Mouse (Mus musculus) ES-E14 (cell line): ENCODE data around the gene Gsdme. TPM values are rescaled to one million over a fixed set of nuclear protein-coding genes. Genes with fewer than 3 reads are reported as not detected.

Experiments
- DNase-seq: peaks from one replicate; pipeline ENCODE4 v3.0.0-alpha.2; 2013; ENCODE audit warnings: low read depth, low spot score
- H3K27ac ChIP-seq: 2 replicates; pipeline ENCODE4 v1.5.1; 2012; ENCODE audit warnings: low read depth, mild to moderate bottlenecking, low read length, moderate library complexity, mixed read lengths; ENCODE audit not compliant: poor library complexity, insufficient read depth, severe bottlenecking
- H3K36me3 ChIP-seq: 2 replicates; pipeline ENCODE4 v1.6.1; 2012; ENCODE audit warnings: mild to moderate bottlenecking, low read length, moderate library complexity, mixed read lengths; ENCODE audit not compliant: control insufficient read depth, poor library complexity, insufficient read depth, severe bottlenecking
- H3K4me1 ChIP-seq, 2 experiments: fragments of 150-350 bp in 1 of 2; sonication (generic) in 1 of 2; 2 replicates each; pipeline ENCODE4 v1.6.1; 2012; ENCODE audit warnings: low read length in 2 of 2, mild to moderate bottlenecking in 1 of 2, mixed read lengths in 1 of 2; ENCODE audit not compliant: control insufficient read depth in 2 of 2, insufficient read depth in 2 of 2, poor library complexity in 1 of 2
- H3K4me3 ChIP-seq, 2 experiments: fragments of 150-350 bp in 1 of 2; sonication (generic) in 1 of 2; 2 replicates each; pipeline ENCODE4 v1.5.1; 2012; ENCODE audit warnings: low read length in 2 of 2, low read depth in 1 of 2, mild to moderate bottlenecking in 1 of 2, mixed read lengths in 1 of 2; ENCODE audit not compliant: insufficient read depth in 1 of 2, poor library complexity in 1 of 2, severe bottlenecking in 1 of 2
- H3K9ac ChIP-seq: 2 replicates; pipeline ENCODE4 v1.6.1; 2012; ENCODE audit warnings: low read depth, mild to moderate bottlenecking, low read length, mixed read lengths; ENCODE audit not compliant: poor library complexity, insufficient read depth, severe bottlenecking
- H3K9me3 ChIP-seq: fragments of 150-350 bp; sonication (generic); 2 replicates; pipeline ENCODE4 v1.6.1; 2012; ENCODE audit warnings: low read depth, mild to moderate bottlenecking, low read length; ENCODE audit not compliant: control insufficient read depth, insufficient read depth
- CHD2 ChIP-seq: IDR thresholded peaks from 2 replicates; pipeline ENCODE4 v1.6.1; 2014; ENCODE audit warnings: mild to moderate bottlenecking, low read depth, low read length, inconsistent platforms
- HCFC1 ChIP-seq: IDR thresholded peaks from 2 replicates; pipeline ENCODE4 v1.6.1; 2012; ENCODE audit warnings: low read length, inconsistent platforms, borderline replicate concordance; ENCODE audit not compliant: insufficient read depth
- MAFK ChIP-seq: IDR thresholded peaks from 2 replicates; pipeline ENCODE4 v1.6.1; 2014; ENCODE audit warnings: mild to moderate bottlenecking, low read depth, low read length, inconsistent platforms; ENCODE audit not compliant: insufficient read depth
- ZC3H11A ChIP-seq: IDR thresholded peaks from 2 replicates; pipeline ENCODE4 v1.6.1; 2012; ENCODE audit warnings: low read depth, mild to moderate bottlenecking, inconsistent platforms, low read length, borderline replicate concordance
- ZNF384 ChIP-seq: IDR thresholded peaks from 2 replicates; pipeline ENCODE4 v1.6.1; 2012; ENCODE audit warnings: low read depth, low read length, inconsistent platforms
- in situ Hi-C, 2 experiments: fragments of 600-800 bp; cut with MboI; formaldehyde crosslinking; loops; one replicate each; pipeline ENCODE4 v1.15.1; 2025; ENCODE audit warnings: low sequenced_read_pairs in 2 of 2, inconsistent platforms in 1 of 2; ENCODE audit not compliant: unreplicated experiment in 2 of 2
- total RNA-seq: library from RNA; depleted of rRNA; stranded (reverse); fragments of 300-350 nt; gene quantifications from 2 replicates; pipeline ENCODE4 v1.2.3, GENCODE M21; 2012

The Gsdme gene
- total RNA-seq, 1 experiment = 1.7 TPM

DNA sequence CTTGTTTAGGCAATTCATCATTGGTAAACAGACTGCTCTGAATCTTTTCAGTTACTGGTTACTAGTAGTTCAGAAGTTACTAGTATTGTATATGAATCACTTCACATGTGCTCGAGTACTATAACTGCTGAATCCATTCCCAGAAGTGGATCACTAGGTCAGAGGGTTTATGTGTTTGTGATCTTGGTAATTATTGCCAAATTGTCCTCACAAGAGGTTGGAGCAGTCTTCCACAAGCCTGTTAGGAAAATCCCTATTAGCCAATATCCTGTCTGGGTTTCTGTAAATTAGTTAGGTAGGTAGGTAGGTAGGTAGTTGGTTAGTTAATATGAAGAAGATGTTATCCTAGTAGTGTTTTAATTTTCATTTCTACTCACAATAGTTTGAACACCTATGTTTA is 87.9 kb downstream of the Gsdme start:
- Histone ChIP-seq H3K4me1 (peaks cover 0 to 1% of the 10 kb centered on the region in 2 experiments; a peak in 1 of 4 replicates), H3K27ac (no peak overlapping the region), H3K4me3 (no peak overlapping the region), H3K9me3 (no peaks in the 10 kb centered on the region), H3K36me3 (peaks cover 3% of the 10 kb centered on the region), H3K9ac (no peak overlapping the region)
- no peak for DNase-seq
- TF ChIP-seq ZC3H11A = no peak
- TF ChIP-seq MAFK = no peak
- no peak for TF ChIP-seq HCFC1
- TF ChIP-seq CHD2 = no peak
- TF ChIP-seq ZNF384 = no peak
- in situ Hi-C loops = no loop called here

DNA sequence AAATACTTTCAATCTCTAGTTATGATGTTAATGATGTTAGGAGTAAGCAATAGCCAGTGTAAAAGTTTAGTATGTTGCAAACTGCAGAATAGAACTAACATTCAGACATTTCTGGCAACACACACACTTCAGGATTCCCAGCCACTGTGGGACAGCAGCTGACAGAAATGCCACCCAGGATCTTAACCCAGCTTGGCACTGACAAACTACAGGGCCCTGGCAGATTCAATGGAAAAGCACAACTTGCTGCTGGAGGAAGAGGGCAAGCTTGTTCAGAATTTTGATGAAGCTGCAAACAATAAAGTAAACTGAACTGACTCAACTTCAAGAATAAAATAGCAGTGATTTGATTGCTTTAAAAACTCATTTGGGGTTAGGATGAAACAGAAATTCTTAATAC is 93.9 kb downstream of the Gsdme start:
- TF ChIP-seq ZNF384 (no peak), HCFC1 (no peak), ZC3H11A (no peak), CHD2 (no peak), MAFK (no peak)
- H3K9ac ChIP-seq = no peak overlapping the region
- no peak overlapping the region for H3K27ac ChIP-seq
- H3K4me3 ChIP-seq = no peak overlapping the region
- H3K36me3 ChIP-seq = peaks cover 7% of the 10 kb centered on the region
- in situ Hi-C loops = no loop called here
- no peaks in the 10 kb centered on the region for H3K9me3 ChIP-seq
- no peak for DNase-seq
- peaks cover 5 to 8% of the 10 kb centered on the region in 2 experiments; a peak in 3 of 4 replicates for H3K4me1 ChIP-seq

DNA sequence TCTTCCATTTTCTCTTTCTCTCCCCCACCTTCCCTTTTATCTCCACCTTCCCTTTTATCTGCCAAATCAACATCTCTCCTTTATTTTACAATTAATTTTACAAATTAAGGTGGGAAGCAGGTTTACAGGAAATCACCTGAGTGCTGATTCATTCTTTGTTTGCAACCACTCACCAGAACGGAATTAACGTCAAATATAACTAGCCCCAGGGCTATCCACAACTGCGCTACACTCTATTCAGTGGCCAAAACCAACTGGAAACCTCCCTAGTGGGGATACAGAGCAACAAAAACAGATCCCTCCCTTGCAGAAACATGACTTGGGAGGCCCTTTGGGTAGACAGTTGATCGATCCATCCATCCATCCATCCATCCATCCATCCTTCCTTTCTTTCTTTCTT is 94.8 kb downstream of the Gsdme start:
- in situ Hi-C loops = no loop called here
- Histone ChIP-seq H3K4me3 (no peak overlapping the region), H3K4me1 (peaks cover 5 to 8% of the 10 kb centered on the region in 2 experiments; a peak in 3 of 4 replicates), H3K9ac (no peak overlapping the region), H3K9me3 (no peaks in the 10 kb centered on the region), H3K36me3 (peaks cover 7% of the 10 kb centered on the region), H3K27ac (peak overlapping the region; percentile 49; the same call in 1 of the 2 replicates)
- no peak for DNase-seq
- TF ChIP-seq ZNF384 (no peak), MAFK (peak; percentile 44; the same call in 1 of the 2 replicates)

DNA sequence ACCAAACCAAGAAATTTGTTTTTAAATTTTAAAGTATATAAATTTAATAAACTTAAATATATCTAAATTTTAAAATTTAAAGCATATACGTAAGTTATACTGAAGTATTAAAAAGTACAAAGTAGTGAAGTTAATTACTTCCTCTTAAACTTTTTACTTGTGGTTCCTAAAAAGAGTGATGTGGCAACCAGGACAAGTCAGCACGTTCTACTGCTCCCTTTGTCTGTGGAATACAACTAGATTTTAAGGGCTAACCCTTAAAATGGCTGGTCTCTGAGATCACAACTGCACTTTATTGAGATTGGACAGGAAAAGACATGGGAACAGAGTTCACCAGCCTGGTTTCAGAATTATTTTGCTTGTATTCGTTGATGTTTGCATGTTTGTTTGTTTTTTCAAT is 100.6 kb downstream of the Gsdme start:
- Histone ChIP-seq H3K27ac (no peak overlapping the region), H3K9me3 (no peaks in the 10 kb centered on the region), H3K4me1 (peaks cover 1 to 2% of the 10 kb centered on the region in 2 experiments; a peak in 2 of 4 replicates), H3K9ac (no peak overlapping the region), H3K36me3 (peaks cover 2% of the 10 kb centered on the region; the same call in 1 of the 2 replicates), H3K4me3 (no peak overlapping the region)
- TF ChIP-seq HCFC1 = no peak
- TF ChIP-seq ZC3H11A = no peak
- TF ChIP-seq ZNF384 = no peak
- no peak for TF ChIP-seq MAFK
- TF ChIP-seq CHD2 = no peak
- in situ Hi-C loops = no loop called here
- no peak for DNase-seq

DNA sequence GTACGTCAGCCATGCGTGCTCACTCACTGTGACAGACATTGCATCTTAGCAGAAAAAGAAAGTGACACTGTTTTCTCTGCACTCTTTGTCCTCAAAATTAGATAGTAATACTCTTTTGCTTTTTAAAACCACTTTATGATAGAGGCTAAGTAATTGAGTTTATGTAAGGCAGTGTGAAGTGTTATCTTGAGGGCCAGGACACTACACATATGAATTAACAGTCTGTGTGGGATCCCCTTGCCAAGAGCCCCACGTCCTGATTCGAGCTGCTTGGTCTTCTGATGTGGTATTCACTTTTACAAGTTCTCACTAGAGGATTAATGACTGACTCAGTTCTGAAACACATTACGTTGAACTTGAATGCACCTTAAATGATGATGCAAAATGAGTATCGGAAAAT is 103.8 kb downstream of the Gsdme start:
- H3K4me1 ChIP-seq = no peaks in the 10 kb centered on the region
- TF ChIP-seq ZC3H11A = no peak
- TF ChIP-seq MAFK = no peak
- TF ChIP-seq ZNF384 = no peak
- no peak for TF ChIP-seq HCFC1
- no peak for TF ChIP-seq CHD2
- H3K36me3 ChIP-seq = no peaks in the 10 kb centered on the region; the same call in 1 of the 2 replicates
- H3K9ac ChIP-seq = no peak overlapping the region
- no peaks in the 10 kb centered on the region for H3K9me3 ChIP-seq
- DNase-seq = no peak
- H3K27ac ChIP-seq = no peak overlapping the region
- H3K4me3 ChIP-seq = no peak overlapping the region
- in situ Hi-C loops = no loop called here
